Comparison of ENCODE assay signal across 28 mouse cellular contexts in genomic region chr15:28207545-28207944, GRCm38 (mm10). TPM values are rescaled to one million over a fixed set of nuclear protein-coding genes. Genes with fewer than 3 reads are reported as not detected.
"Had no signal": no experiment of that assay in that cellular context is flagged by ENCODE, and none has a peak within 500 bp of the region (broad histone marks: within the 10 kb centered on the region; RNA-seq: fewer than 3 reads in every experiment).

No protein-coding gene starts in this region.

- H3K4me2 ChIP-seq: embryonic facial prominence, embryonic 12.5 days; embryonic facial prominence, embryonic 13.5 days; embryonic facial prominence, embryonic 15.5 days; forebrain, embryonic 12.5 days; forebrain, embryonic 13.5 days; forebrain, embryonic 15.5 days had no signal

- H3K4me3 ChIP-seq: embryonic facial prominence, embryonic 10.5 days; embryonic facial prominence, embryonic 12.5 days; embryonic facial prominence, embryonic 13.5 days; embryonic facial prominence, embryonic 15.5 days; erythroblast, embryonic 14.5 days; forebrain, embryonic 10.5 days; forebrain, embryonic 12.5 days; forebrain, embryonic 13.5 days; forebrain, embryonic 15.5 days; gastrocnemius, adult 2 months had no signal

- ATAC-seq: forebrain, embryonic 13.5 days; forebrain, embryonic 14.5 days; forebrain, embryonic 15.5 days; forebrain, embryonic 16.5 days; forebrain, postnatal 0 days had no signal

- H3K36me3 ChIP-seq: embryonic facial prominence, embryonic 10.5 days; embryonic facial prominence, embryonic 12.5 days; embryonic facial prominence, embryonic 13.5 days; embryonic facial prominence, embryonic 15.5 days; forebrain, embryonic 10.5 days; forebrain, embryonic 12.5 days; forebrain, embryonic 15.5 days had no signal

- H3K27me3 ChIP-seq: embryonic facial prominence, embryonic 12.5 days; embryonic facial prominence, embryonic 13.5 days; embryonic facial prominence, embryonic 15.5 days had no signal

- H3K9me3 ChIP-seq: embryonic facial prominence, embryonic 10.5 days; embryonic facial prominence, embryonic 12.5 days; embryonic facial prominence, embryonic 13.5 days; embryonic facial prominence, embryonic 15.5 days; forebrain, embryonic 10.5 days; forebrain, embryonic 12.5 days; forebrain, embryonic 13.5 days; forebrain, embryonic 15.5 days had no signal

- H3K27ac ChIP-seq: embryonic facial prominence, embryonic 10.5 days; embryonic facial prominence, embryonic 12.5 days; embryonic facial prominence, embryonic 13.5 days; embryonic facial prominence, embryonic 15.5 days; forebrain, embryonic 10.5 days; forebrain, embryonic 12.5 days; forebrain, embryonic 13.5 days; forebrain, embryonic 15.5 days; gastrocnemius, adult 2 months had no signal

- H3K4me1 ChIP-seq: embryonic facial prominence, embryonic 15.5 days; forebrain, embryonic 12.5 days had no signal

- DNase-seq: cerebellum, adult 18-20 months; cerebellum, adult 2 months; cerebellum, adult 8-10 months; cerebellum, adult 9-10 months; cerebellum, adult 9-11 months; cerebellum, postnatal 10 days; cerebellum, postnatal 14 days; cerebellum, postnatal 25 days; cerebellum, postnatal 36 days; embryo, embryonic 11 days; forebrain, postnatal 0 days; gastrocnemius, adult 2 months; gastrocnemius, postnatal 10 days; gastrocnemius, postnatal 14 days; gastrocnemius, postnatal 25 days; gastrocnemius, postnatal 36 days; heart, adult 18-20 months had no signal

- H3K9ac ChIP-seq: embryonic facial prominence, embryonic 12.5 days; embryonic facial prominence, embryonic 13.5 days; embryonic facial prominence, embryonic 15.5 days; forebrain, embryonic 12.5 days; forebrain, embryonic 13.5 days; forebrain, embryonic 15.5 days; forebrain, postnatal 0 days had no signal

RNA-seq across cellular contexts. Expression of gene Dnah5, which starts 4.0 kb away (rescaled TPM):
- polyA plus RNA-seq: erythroblast, embryonic 14.5 days had no signal
